Mouse (Mus musculus) hindbrain, embryonic 10.5 days (tissue): Measurements from ENCODE around the gene Cdadc1. TPM values are rescaled to one million over a fixed set of nuclear protein-coding genes. Genes with fewer than 3 reads are reported as not detected.

Experiments used
- DNase-seq: peaks from one replicate; pipeline ENCODE4 v3.0.0-alpha.2; 2017; ENCODE audit warnings: low spot score
- H3K27ac ChIP-seq: fragments of 300-500 bp; sonication (generic); 2 replicates; pipeline ENCODE4 v1.5.1; 2016; ENCODE audit warnings: mild to moderate bottlenecking, moderate library complexity
- H3K27me3 ChIP-seq: fragments of 300-500 bp; sonication (generic); 2 replicates; pipeline ENCODE4 v1.6.1; 2016; ENCODE audit warnings: mild to moderate bottlenecking; ENCODE audit not compliant: poor library complexity, insufficient read depth, severe bottlenecking
- H3K36me3 ChIP-seq: fragments of 300-500 bp; sonication (generic); 2 replicates; pipeline ENCODE4 v1.6.1; 2016; ENCODE audit warnings: mild to moderate bottlenecking, moderate library complexity
- H3K4me1 ChIP-seq: fragments of 300-500 bp; sonication (generic); replicated peaks from 2 replicates; pipeline ENCODE4 v1.6.1; 2016; ENCODE audit warnings: mild to moderate bottlenecking
- H3K4me3 ChIP-seq: fragments of 300-500 bp; sonication (generic); 2 replicates; pipeline ENCODE4 v1.5.1; 2016; ENCODE audit warnings: mild to moderate bottlenecking, moderate library complexity
- H3K9me3 ChIP-seq: fragments of 300-500 bp; sonication (generic); 2 replicates; pipeline ENCODE4 v1.6.1; 2016; ENCODE audit warnings: mild to moderate bottlenecking, moderate library complexity
- WGBS: fragments of 180-500 bp; shearing (Covaris S2); methylation state at CpG from one replicate; pipeline ENCODE4 v1.1.7; 2016; 5-methylcytosine and 5-hydroxymethylcytosine counted together
- polyA plus RNA-seq: library from polyadenylated mRNA; unstranded; fragments of >200 nt; fragmentation: Nextera tagmentation; extraction: Ambion mirVana; gene quantifications from 2 replicates; pipeline ENCODE4 v1.2.1, GENCODE M21; 2016

Gene Cdadc1
- polyA plus RNA-seq, 1 experiment from 2014 or later = 26.3 TPM

DNA sequence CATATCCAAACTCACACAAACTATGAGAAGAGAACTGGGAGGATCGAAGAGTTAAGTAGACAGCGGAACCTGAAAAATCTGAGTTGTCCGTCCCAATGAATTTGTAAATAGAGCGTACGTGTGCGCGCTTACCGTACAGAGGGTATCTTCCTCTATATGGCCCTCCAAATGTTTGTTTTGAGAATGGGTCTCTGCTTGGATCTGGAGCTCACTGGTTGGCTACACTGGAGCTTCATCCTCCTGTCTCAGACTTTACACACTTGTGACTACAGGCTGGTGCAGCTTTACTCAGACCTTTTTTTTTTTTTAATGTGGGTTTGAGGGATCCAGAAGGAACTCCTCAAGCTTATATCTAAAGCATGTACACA, 485 bp upstream of the Cdadc1 start:
- peak overlapping the region; percentile 92 for H3K4me3 ChIP-seq
- 0 out of 2 replicates have a peak, but pooled peaks cover 6% of the 10 kb centered on the region for H3K36me3 ChIP-seq
- H3K27me3 ChIP-seq = peaks cover 6% of the 10 kb centered on the region; the same call in 1 of the 2 replicates
- DNase-seq = no peak
- WGBS = 5% methylated on average over 8 of the region's 8 CpGs
- peaks cover 14% of the 10 kb centered on the region for H3K4me1 ChIP-seq
- peak overlapping the region; percentile 89 for H3K27ac ChIP-seq
- no peaks in the 10 kb centered on the region for H3K9me3 ChIP-seq

DNA sequence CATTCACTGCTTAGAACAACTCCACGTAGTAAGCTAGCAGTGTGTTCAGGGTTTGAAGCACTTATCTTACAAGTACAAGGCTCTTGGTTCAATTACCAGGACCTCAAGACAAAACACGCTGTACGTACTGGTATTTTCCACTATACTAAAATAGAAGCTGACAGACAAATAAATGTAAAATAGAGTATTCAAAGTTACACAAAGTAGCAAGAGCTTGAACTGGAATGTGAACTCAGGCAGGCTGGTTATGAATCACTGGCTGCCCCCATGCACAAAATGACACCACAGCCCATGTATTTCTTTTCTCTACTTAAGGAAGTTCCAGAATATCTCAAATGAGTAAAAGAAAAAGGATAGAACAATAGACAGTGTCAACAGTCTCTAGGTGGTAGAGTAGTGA, 2.8 kb downstream of the Cdadc1 start:
- Histone ChIP-seq H3K9me3 (no peaks in the 10 kb centered on the region), H3K36me3 (peaks cover 29% of the 10 kb centered on the region), H3K27ac (no peak overlapping the region), H3K4me1 (peaks cover 14% of the 10 kb centered on the region), H3K27me3 (no peaks in the 10 kb centered on the region), H3K4me3 (no peak overlapping the region)
- DNase-seq = no peak
- whole genome bisulfite sequencing = 95% methylated on average over 3 of the region's 3 CpGs

DNA sequence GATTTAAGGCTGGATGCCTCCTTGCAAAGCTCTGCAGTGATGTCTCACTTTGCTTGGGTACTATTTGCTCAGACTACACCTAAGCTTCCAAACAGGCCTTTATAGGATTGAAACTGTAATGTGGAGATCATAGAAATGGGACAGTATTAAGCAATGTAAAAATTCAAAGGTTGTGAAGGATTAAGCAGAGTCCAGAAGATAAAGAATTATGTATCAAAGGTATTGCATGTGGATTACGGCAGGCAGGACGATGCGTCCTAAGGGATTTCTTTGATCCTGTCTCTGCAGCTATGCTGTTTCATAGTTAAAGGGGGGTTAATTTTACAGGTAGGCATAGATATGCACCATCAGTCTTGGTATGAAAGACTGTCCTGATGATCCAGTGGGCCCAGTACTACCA, 5.2 kb downstream of the Cdadc1 start:
- WGBS = 98% methylated on average over 3 of the region's 3 CpGs
- no peak overlapping the region for H3K27ac ChIP-seq

DNA sequence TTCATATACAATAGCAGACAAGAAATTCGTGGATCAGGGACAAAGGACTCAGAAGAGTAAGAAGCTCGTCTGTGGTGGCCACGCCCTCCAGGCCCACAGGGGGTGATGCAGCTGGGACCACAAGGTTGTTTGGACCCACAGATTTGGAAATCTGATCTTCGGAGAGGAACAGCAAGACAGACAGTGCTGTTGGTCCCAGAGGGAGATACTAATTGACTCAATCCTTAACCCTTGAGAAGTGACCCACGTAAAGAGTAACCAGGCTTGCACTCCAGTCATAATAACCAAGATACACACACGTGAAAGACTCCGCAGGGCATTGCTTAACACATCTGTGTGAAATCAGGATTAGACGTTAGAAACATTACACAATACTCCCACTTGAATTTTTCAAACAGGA, 5.9 kb downstream of the Cdadc1 start:
- 74% methylated on average over 8 of the region's 8 CpGs for WGBS
- Histone ChIP-seq H3K36me3 (peaks cover 52% of the 10 kb centered on the region), H3K4me3 (no peak overlapping the region), H3K27ac (no peak overlapping the region), H3K27me3 (no peaks in the 10 kb centered on the region), H3K9me3 (no peaks in the 10 kb centered on the region), H3K4me1 (peaks cover 4% of the 10 kb centered on the region)
- no peak for DNase-seq

More for the DNA sequence above, 5.2 kb downstream of the Cdadc1 start:
- peaks cover 11% of the 10 kb centered on the region for H3K4me1 ChIP-seq
- H3K27me3 ChIP-seq = no peaks in the 10 kb centered on the region
- no peaks in the 10 kb centered on the region for H3K9me3 ChIP-seq
- peaks cover 51% of the 10 kb centered on the region for H3K36me3 ChIP-seq
- H3K4me3 ChIP-seq = no peak overlapping the region
- no peak for DNase-seq

DNA sequence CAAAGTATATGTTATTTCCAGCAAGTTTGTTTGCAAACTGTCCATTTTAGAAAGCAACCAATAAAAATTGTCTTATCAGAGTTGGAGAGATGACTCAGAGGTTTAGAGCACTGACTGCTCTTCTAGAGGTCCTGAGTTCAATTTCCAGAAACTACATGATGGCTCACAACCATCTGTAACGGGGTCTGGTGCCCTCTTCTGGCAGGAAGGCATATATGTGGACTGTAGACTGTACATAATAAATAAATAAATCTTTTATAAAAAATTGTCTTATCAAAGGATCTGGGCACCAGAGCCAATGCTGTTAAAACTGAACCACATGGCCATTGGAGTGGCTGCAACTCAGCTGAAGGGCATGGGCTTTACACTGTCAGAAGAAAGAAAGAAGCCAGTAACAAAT, 7.1 kb downstream of the Cdadc1 start:
- Histone ChIP-seq H3K4me1 (no peaks in the 10 kb centered on the region), H3K27me3 (no peaks in the 10 kb centered on the region), H3K27ac (no peak overlapping the region), H3K36me3 (peaks cover 65% of the 10 kb centered on the region), H3K9me3 (no peaks in the 10 kb centered on the region), H3K4me3 (no peak overlapping the region)
- 93% methylated on average over 1 of the region's 1 CpGs for WGBS
- no peak for DNase-seq

DNA sequence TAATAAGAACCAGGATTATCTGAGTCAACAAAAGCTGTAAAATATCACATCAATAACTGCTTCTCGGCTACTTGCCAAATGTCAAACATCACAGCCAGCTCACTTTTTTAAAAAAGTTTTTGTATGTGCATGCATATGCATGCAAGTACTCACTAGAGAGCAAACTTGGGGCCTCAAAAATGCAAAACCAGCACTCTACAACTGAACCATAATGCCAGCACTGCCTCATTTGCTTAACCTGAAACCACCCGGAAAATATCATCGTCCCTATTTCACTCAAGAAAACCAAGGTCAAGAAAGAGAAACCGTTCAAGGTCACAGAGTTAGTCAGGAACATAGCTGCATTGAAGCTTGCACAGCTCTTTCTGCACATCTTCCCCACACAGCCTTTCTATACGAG, 21.4 kb downstream of the Cdadc1 start:
- Histone ChIP-seq H3K27ac (no peak overlapping the region), H3K36me3 (peaks cover 41% of the 10 kb centered on the region), H3K27me3 (no peaks in the 10 kb centered on the region), H3K4me3 (no peak overlapping the region), H3K4me1 (no peaks in the 10 kb centered on the region), H3K9me3 (no peaks in the 10 kb centered on the region)
- WGBS = 89% methylated on average over 5 of the region's 5 CpGs
- no peak for DNase-seq

DNA sequence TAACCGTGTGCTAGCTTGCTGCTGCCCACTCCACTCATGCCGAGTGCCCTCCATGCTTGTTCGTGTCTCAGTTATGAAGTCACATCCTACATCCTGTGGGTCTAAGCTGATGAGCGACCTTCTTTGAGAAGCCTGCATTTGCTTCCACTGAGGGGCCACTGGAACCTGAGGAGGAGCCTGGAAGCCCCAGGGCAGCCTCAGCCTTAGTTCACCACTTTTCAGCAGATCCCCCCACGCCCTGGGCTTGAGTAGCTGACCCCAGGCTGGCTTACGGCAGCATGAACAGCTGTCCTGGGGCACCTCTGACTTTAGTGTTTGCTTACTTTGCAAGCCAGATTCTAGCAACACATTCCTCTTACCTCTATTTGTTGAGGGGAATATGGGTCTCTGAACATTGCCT, 31.0 kb downstream of the Cdadc1 start:
- H3K4me3 ChIP-seq = no peak overlapping the region
- peaks cover 22% of the 10 kb centered on the region for H3K36me3 ChIP-seq
- H3K27me3 ChIP-seq = no peaks in the 10 kb centered on the region
- no peaks in the 10 kb centered on the region for H3K4me1 ChIP-seq
- no peak for DNase-seq
- H3K9me3 ChIP-seq = no peaks in the 10 kb centered on the region
- H3K27ac ChIP-seq = no peak overlapping the region
- WGBS = 90% methylated on average over 6 of the region's 6 CpGs

DNA sequence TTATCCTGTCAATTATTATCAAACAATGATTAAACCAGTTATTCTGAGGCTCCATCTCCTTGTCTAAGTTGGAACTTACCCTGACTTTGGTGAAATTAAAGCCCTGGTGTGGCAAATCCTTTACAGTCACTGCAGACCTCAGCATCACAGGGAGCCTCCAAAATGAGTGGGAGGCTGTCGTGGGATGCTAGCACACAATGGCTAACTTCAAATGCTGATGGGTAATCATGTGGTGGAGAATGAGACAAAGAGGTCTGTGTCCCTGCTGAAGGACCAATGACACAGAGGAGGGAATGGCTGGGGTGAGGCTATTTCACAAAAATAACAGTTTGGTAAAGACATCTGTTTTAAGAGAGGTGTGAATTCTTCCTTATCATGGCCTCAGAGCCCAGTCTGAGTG, 39.9 kb downstream of the Cdadc1 start:
- no peak for DNase-seq
- Histone ChIP-seq H3K9me3 (no peaks in the 10 kb centered on the region), H3K36me3 (no peaks in the 10 kb centered on the region), H3K27ac (no peak overlapping the region), H3K4me1 (no peaks in the 10 kb centered on the region), H3K4me3 (no peak overlapping the region), H3K27me3 (no peaks in the 10 kb centered on the region)
- WGBS = 43% methylated on average over 1 of the region's 1 CpGs

DNA sequence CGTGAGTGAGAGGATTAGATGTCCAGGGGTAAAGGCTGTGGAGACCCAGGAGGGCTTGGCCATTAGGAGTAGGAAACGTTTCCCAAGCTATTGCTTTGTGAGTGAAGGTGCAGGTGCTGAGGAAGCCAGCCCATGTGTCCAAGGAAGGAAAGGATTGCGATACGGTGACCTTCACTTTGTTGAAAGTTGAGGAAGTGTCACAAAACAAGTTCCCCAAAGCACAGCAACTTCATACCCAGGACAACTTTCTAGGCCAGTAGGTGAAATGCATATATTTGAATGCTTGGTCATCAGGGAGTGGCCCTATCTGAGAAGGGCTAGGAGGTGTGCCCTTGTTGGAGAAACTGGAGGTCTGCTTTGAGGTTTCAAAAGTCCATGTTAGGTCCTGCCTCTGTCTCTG, 40.7 kb downstream of the Cdadc1 start:
- 75% methylated on average over 4 of the region's 4 CpGs for WGBS
- no peak overlapping the region for H3K4me3 ChIP-seq
- no peak overlapping the region for H3K27ac ChIP-seq
- H3K36me3 ChIP-seq = no peaks in the 10 kb centered on the region
- peaks cover under 1% of the 10 kb centered on the region; the same call in 1 of the 2 replicates for H3K4me1 ChIP-seq
- no peaks in the 10 kb centered on the region for H3K9me3 ChIP-seq
- DNase-seq = no peak
- no peaks in the 10 kb centered on the region for H3K27me3 ChIP-seq

DNA sequence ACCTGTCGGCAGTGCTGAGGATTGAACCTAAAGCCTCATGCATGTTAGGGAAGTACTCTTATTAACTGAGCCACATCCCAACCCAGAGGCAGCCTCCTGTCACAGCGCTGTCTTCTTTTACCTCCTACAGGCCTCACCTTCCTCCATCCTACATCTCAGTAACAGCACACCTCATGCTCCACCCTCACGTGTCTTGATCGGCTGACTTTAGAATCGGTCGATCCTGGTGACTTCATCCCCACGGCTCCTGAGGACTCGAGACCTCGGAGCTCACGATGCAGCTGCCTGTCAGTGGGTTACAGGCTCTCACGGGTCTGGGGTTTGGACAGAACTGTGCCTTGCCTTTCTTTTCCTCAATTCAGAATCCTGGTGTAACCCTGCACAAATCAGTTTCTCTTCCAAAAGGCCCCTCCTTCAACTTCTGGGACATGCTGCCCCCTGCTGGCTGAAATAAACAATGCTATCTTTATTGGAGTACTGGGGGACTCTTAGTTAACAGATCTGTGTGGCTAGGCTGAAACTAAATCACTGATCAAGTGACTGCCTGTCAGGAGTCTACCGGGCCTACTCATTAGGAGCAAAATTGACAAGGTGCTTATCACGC, 41.7 kb downstream of the Cdadc1 start:
- no peak overlapping the region for H3K27ac ChIP-seq
- DNase-seq = peak; percentile 70
- no peaks in the 10 kb centered on the region for H3K9me3 ChIP-seq
- no peak overlapping the region for H3K4me3 ChIP-seq
- H3K4me1 ChIP-seq = peaks cover 11% of the 10 kb centered on the region
- 58% methylated on average over 13 of the region's 13 CpGs for WGBS
- H3K36me3 ChIP-seq = no peaks in the 10 kb centered on the region
- no peaks in the 10 kb centered on the region for H3K27me3 ChIP-seq

DNA sequence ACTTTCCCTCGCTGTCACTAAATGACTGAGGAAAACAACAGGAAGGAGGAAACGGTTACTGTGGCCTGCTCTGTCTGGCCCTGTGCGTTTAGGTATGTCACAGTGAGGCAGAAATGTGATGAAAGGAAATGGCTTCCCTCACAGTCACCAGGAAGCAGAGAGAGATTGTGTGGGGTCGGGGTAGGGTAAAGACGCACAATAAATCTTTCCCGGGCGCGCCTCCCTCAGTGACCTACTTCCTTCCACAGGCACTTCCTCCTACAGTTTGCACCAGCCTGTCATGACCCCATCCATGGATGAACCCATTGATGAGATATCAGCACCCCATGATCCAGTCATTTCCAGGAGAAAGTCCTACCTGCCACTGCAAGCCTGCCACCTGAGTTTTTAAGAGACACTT, 42.7 kb downstream of the Cdadc1 start:
- H3K4me1 ChIP-seq = peaks cover 16% of the 10 kb centered on the region
- H3K27me3 ChIP-seq = no peaks in the 10 kb centered on the region
- no peak overlapping the region for H3K4me3 ChIP-seq
- no peaks in the 10 kb centered on the region for H3K9me3 ChIP-seq
- DNase-seq = no peak
- 92% methylated on average over 8 of the region's 8 CpGs for WGBS
- H3K36me3 ChIP-seq = no peaks in the 10 kb centered on the region
- H3K27ac ChIP-seq = no peak overlapping the region

DNA sequence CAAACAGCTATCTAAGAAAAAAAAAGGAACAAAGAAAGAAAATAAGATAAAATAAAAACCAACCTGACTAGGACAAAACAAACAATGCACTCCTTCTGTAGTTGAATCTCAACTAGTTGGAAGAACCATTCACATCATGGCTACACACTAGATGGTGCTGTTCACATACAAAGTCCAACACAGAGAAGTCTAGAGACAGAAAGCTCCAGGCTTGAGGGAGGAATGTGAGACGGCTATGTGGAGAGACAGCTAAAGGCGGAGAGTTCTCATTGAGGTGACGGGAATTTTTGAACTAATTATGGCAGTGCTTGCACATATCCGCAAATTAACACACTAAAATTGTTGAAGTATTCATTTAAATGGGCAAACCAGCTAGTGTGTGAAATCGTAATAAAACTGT, 43.7 kb downstream of the Cdadc1 start:
- H3K27me3 ChIP-seq = no peaks in the 10 kb centered on the region
- no peaks in the 10 kb centered on the region for H3K9me3 ChIP-seq
- no peak for DNase-seq
- no peak overlapping the region for H3K4me3 ChIP-seq
- H3K27ac ChIP-seq = no peak overlapping the region
- H3K36me3 ChIP-seq = no peaks in the 10 kb centered on the region
- 76% methylated on average over 5 of the region's 5 CpGs for WGBS
- H3K4me1 ChIP-seq = peaks cover 16% of the 10 kb centered on the region

DNA sequence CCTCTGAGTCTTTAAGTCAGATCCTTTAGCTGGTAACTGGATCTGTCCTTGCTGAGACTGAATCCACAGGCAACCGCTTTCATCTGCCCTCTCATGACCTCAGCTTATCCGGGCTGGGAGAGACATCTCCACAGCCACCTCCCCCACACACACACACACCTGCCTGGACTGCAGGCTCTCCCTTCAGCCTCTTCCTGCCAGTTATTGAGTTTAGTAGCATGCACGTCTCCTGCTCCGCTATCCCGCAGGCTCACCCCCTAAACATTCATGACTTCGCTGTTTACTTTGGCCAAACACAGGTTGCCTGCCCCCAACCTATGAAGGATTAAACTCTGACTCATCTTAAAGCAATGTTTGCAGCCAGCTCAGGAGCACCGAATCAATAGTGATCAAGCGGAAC, 45.8 kb downstream of the Cdadc1 start:
- H3K27ac ChIP-seq = no peak overlapping the region
- 71% methylated on average over 8 of the region's 8 CpGs for WGBS

DNA sequence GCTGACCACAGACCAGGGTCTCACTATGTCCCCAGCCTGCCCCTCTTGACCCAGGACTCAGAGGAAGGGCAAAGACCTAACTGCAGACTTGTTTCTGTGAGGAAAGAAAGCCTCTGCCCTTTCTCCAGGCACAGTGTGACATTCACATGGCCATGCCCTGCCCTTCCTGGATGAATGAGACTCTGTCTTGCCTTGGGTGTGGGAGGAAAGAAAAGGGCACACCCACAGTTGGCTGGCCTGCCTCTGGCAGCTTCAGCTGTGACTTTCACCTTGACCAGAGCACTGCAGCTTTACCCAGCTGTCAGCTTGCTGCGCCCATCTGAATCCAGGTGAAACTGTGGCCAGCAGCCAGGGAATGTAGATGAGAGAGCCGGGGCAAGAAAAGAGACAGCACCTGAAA, 46.9 kb downstream of the Cdadc1 start:
- Histone ChIP-seq H3K4me3 (no peak overlapping the region), H3K9me3 (no peaks in the 10 kb centered on the region), H3K36me3 (no peaks in the 10 kb centered on the region), H3K27me3 (no peaks in the 10 kb centered on the region), H3K27ac (0 out of 2 replicates have a peak overlapping the region, but pooled peaks have one; percentile 45), H3K4me1 (peaks cover 38% of the 10 kb centered on the region)
- 92% methylated on average over 2 of the region's 2 CpGs for WGBS
- DNase-seq = no peak

More for the DNA sequence above, 45.8 kb downstream of the Cdadc1 start:
- H3K9me3 ChIP-seq = no peaks in the 10 kb centered on the region
- no peak for DNase-seq
- H3K27me3 ChIP-seq = no peaks in the 10 kb centered on the region
- H3K4me1 ChIP-seq = peaks cover 29% of the 10 kb centered on the region
- no peak overlapping the region for H3K4me3 ChIP-seq
- H3K36me3 ChIP-seq = no peaks in the 10 kb centered on the region
